Mouse (Mus musculus) megakaryocyte, embryonic 14.5 days (primary cell): Measurements from ENCODE around the gene Glp2r.

Experiments used
- FLI1 ChIP-seq: IDR thresholded peaks from 2 replicates; pipeline ENCODE4 v1.6.1; 2012; ENCODE audit warnings: low read length, inconsistent platforms, mixed read lengths
- GATA1 ChIP-seq: IDR thresholded peaks from 3 replicates; pipeline ENCODE4 v1.6.1; 2012; ENCODE audit warnings: mixed read lengths, low read length, inconsistent platforms, borderline replicate concordance

DNA sequence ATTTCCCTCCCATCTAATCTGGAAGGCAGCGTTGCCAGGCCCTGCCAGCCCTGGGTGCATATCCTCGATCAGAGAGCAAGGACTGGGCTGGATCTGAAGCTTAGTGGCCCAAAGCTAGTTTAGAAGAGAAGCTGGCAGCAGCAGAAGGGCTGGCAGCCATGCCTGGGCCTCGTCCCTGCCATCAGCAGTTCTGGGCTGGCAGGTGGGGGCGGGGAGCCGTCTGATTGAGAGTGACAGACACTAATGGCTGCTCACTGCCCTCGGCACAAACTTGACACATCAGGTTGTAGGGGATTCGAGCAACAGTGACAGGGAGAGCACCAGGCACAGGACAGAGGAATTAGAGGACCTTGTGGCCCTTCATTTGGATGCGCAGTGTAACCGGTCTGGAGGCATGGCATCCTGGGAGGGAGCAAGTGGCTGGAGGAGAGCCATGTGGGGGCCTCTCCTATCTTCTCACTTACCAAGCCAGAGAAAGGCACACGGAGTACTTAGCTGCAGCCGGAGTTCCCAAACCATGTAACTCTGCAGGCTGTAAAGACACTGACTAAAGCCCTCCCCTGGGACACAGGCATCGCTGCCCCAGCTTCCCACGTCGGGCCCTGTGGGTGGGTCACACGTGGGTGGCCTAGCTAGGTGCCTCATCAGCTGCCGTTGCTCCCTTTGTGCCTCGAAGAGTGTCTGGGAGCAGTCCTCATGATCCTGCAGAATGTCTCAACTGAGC lies 115.6 kb downstream of the Glp2r start:
- TF ChIP-seq FLI1 (no peak), GATA1 (no peak)
